Mouse (Mus musculus) heart, postnatal 14 days (tissue): ENCODE data around the gene Txndc11. TPM values are rescaled to one million over a fixed set of nuclear protein-coding genes. Genes with fewer than 3 reads are reported as not detected.

Source experiments
- DNase-seq, 2 experiments: peaks; one replicate each; pipeline ENCODE4 v3.0.0; 2021 to 2022
- intact Hi-C: fragments of 180-260 bp; cut with DNase I; formaldehyde crosslinking; loops from one replicate; pipeline ENCODE4 v1.15.1; 2025
- total RNA-seq, 2 experiments: library from RNA; stranded (reverse); gene quantifications; 2 replicates each; pipeline ENCODE4 v1.2.3; 2021

Txndc11 gene
- total RNA-seq, 2 experiments from 2014 or later, result 17.9 to 19.4 TPM

GRCm38 (mm10) chr16:11124110-11124509 lies 10.3 kb downstream of the Txndc11 start:
- intact Hi-C loops, result no loop called here

DNA sequence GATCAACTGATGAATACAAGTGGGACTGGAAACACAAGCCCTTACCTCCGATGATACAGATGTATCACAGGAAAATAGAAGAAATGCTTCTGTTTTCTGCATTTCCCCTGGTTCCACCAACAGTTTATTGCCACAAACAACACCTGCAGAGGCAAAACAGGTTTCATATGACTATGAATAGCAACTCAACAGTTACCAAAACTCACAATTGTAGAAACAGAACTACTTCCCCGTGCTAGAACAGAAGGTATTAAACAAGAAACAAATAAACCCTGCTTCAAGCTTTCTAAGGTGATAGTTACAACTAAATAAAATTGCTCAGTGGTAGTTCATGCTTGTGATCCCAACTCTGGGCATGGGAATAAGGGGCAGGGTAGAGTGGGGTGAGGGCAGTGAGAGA lies 11.8 kb downstream of the Txndc11 start:
- intact Hi-C loops, result no loop called here
- no peak for DNase-seq

More at GRCm38 (mm10) chr16:11124110-11124509, 10.3 kb downstream of the Txndc11 start:
- DNase-seq, result no peak

DNA sequence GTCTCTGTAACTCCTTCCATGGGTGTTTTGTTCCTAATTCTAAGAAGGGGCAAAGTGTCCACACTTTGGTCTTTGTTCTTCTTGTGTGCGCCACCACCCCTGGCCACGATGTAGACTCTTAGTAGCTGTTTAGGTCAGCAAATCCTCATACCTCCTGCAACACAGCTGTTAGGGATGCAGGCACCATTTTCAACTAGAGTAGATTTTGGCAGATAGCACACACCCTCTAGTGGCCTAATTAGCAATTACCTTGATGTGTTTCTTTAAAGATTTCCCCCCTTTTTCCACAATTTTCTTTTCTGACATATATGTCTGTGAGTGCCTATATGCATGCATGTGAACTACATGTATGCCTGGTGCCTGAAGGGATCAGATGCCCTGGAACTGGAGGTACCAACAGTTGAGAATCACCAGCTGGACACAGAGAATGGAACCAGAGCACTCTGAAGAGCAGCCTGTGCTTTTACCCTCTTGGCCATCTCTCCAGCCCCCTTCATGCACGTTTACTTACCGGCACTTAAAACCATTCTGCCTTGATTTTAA lies 25.2 kb downstream of the Txndc11 start:
- DNase-seq, result no peak

DNA sequence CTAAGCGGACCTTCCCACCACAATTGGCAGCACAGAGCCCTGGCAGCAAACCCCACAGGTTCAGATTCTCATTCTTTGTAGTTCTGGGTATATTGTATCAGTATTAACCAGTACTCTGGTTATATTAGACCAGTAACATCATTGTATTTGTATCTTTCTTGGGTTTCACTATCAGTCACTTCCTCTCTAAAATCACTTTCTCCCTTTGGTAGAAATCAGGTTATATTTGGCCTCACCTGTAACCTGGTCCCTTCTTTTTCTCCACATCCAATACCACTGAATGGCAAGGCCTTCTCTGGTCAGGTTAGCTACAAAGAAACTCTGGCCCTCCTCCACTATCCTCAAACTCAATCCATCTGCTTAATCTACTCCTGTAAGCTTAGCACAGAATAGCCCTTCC lies 29.5 kb downstream of the Txndc11 start:
- intact Hi-C loops, result loop anchor here (10.0 kb wide), 1 partner anchor 160 kb away; no protein-coding TSS in a partner anchor

More for the DNA sequence above, 25.2 kb downstream of the Txndc11 start:
- intact Hi-C loops, result loop anchor here (1.0 to 10.0 kb wide), 3 partner anchors 73 to 230 kb away; no protein-coding TSS in a partner anchor

GRCm38 (mm10) chr16:11097301-11097700 lies 37.1 kb downstream of the Txndc11 start:
- no peak for DNase-seq
- intact Hi-C loops, result no loop called here

More for the DNA sequence above, 29.5 kb downstream of the Txndc11 start:
- no peak for DNase-seq

- intact Hi-C loops, result no loop called here
- no peak for DNase-seq
Measured at GRCm38 (mm10) chr16:11093717-11094386, 40.6 kb downstream of the Txndc11 start.

GRCm38 (mm10) chr16:11092523-11092922 lies 41.9 kb downstream of the Txndc11 start:
- no peak for DNase-seq
- intact Hi-C loops, result no loop called here

- intact Hi-C loops, result no loop called here
- no peak for DNase-seq
Measured at GRCm38 (mm10) chr16:11092061-11092460, 42.4 kb downstream of the Txndc11 start.

DNA sequence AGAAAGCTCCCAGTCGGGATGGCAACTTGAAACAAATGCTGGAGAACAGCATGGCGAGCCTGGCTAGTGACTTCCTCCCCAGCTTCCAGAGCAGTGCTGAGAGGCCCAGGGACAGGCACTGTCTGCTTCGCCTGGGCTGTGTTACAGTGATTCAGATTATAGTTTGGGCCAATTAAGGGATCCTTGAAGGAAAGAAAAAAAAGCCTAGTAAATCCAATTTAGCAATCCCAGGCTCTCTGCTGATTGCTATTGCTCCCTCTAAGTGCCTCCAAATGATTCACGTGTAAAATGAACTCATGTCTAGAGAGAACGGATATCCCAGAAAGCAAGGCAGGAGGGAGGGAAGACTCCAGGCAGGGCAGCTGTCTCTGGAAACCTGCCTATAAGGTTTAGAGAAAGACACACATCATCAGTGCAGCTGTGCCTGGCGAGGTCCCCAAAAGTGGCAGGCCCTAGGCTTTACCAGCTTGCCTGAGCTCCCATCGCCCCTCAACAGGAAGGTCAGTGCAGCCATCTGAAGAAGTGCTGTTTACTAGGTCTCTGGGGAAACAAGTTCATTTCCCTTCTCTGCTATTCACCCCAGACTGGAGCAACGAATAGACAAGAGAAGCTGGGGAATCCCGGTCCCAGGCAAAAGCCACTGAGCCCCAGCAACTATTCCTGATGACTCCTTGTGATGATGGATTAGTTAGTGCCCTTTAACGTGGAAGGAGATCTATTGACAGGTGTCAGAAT lies 43.4 kb downstream of the Txndc11 start:
- intact Hi-C loops, result no loop called here

GRCm38 (mm10) chr16:11086856-11087588 lies 47.4 kb downstream of the Txndc11 start:
- DNase-seq, result no peak
- intact Hi-C loops, result no loop called here

More for the DNA sequence above, 43.4 kb downstream of the Txndc11 start:
- DNase-seq, result no peak

DNA sequence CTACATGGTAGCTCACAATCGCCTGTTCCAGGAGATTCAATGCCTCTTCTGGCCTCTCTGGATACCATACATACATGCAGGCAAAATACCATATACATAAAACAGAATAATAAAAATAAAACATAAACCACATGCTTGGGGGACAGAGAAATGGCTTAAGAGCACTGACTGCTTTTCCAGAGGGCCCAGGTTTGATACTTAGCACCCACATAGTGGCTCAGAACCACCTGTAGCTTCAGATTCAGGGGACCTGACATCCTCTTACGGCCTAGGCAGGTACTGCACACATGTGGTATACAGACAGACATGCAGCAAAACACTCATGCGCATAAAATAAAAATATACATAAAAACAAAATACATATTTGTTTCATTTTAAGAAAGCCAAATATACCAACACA lies 48.2 kb downstream of the Txndc11 start:
- DNase-seq, result no peak
- intact Hi-C loops, result no loop called here

DNA sequence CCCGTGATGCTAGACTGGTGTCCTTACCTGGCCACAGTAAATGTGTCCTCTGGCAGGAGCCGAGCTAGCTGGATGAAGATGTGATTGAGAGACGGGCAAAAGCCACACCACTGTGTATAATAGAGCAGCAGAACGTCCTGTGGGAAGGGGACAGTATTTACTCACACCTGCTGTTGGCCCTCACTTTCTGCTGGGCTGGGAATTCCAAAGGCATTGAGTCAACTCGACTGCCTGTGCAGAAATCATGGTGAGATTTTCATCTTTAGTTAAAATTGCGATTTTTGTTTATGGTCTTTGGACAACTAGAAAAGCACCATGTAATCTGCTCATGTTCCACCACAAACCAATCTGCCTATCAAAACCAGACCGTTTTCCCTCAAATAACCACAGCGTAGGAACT lies 50.3 kb downstream of the Txndc11 start:
- DNase-seq, result no peak
- intact Hi-C loops, result loop anchor here (2.0 kb wide), 1 partner anchor 13 kb away; no protein-coding TSS in a partner anchor

- intact Hi-C loops, result no loop called here
- DNase-seq, result no peak
Measured at GRCm38 (mm10) chr16:11078216-11078869, 56.1 kb downstream of the Txndc11 start.

DNA sequence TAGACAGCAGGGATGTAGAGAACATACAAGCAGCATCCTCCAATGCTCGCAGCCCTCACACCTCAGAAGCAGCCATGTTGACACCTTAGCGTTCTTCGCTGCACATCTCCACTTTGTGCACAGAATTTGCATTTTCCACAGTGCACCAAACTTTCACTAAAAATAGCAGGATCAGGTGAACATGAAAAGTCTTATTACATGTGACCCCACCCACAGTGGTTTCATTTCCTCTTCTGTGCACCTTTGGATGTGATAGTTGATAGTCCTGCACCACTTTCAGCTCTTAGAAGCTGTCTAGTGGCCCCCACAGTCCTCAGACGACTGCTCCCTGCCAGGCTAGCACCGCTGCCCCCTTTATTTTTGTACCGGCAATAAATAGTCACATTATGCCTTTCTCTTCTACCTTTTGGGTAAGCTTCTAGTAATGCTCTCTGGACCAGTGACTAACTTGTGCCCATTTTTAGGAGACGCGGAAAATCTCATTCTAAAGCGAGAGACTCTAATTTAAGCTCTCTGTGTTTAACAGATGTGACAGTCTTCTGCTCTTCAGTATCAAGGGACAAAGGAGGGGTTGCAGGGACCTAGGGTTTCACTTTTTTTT lies 56.7 kb downstream of the Txndc11 start:
- intact Hi-C loops, result no loop called here
- DNase-seq, result no peak

DNA sequence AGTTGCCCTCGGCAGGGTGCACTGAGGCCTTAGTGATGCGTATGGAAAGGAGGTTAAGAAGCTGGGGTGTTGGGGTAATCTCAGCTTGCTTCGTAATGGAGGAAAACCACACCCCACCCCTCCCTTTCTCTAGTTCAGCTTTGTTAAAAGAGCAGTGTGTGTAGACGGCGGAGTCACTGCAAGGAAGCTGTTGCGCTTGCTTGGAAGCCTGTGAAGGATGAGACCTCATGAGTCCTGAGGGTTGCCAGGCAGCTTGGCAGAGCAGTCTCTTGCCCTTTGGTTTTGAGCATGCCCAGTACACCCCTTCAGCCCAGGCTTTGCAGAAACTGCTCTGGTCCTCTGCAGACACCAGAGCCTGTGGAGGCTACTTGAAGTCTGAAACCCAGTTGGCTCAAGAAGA lies 61.4 kb downstream of the Txndc11 start:
- intact Hi-C loops, result no loop called here
- DNase-seq, result no peak

DNA sequence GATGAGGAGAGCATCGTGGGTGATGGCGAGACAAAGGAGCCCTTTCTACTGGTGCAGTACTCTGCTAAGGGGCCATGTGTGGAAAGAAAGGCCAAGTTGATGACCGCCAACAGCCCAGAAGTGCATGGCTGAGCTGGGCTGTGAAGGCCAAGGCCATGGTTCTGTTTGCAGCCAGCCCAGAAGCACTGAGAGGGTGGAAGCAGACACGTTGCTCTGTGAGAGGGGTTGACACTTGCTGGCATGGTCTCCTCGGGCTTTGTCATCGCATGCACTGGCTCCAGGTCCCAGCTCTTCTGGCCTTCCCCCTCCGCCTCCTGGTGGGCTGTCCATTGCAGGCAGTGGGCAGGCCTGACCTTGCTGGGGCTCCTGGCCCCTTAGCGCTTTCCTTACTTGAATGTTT lies 62.0 kb downstream of the Txndc11 start:
- no peak for DNase-seq
- intact Hi-C loops, result no loop called here

DNA sequence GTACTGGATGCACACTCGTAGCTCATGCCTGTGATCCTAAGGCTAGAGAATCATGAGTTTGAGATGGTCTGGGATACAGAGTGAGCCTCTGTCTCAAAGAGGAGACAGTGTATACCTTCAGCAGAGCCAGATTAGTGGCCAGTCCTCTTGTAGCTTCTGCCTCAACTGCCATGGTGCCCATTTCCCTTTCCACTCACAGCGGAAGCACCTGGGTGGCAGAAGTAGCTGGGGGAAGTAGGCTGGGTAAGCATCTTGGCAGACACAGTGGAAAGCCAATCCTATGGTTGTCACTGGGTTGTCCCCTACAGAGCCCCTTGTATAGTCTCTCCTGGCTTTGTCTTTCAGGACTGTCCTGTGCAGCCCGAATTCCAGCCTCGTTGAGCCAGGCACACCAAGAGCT lies 62.6 kb downstream of the Txndc11 start:
- intact Hi-C loops, result loop anchor here (2.0 kb wide), 1 partner anchor 13 kb away; no protein-coding TSS in a partner anchor
- no peak for DNase-seq

DNA sequence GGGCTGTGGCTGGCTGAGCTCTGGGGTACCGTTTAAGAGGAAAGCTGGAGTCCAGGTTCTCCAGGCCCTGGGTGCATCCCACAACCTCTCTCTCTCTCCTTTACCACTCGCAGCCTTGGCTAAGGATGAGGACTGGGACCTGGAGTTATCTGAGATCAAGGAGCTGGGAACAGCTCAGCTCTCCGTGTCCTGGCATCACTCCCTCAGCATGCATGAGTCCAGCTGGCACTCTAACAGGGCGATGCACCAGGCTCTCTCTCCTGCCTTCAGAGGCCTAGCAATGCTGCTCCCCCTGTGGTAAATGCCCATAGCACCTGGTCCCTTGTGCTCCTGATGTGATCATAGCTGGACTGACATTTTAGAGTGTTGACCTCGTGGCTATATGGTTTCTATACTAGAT lies 63.3 kb downstream of the Txndc11 start:
- peak; percentile 42 to 66 for DNase-seq
- intact Hi-C loops, result loop anchor here (2.0 kb wide), 1 partner anchor 14 kb away; no protein-coding TSS in a partner anchor

DNA sequence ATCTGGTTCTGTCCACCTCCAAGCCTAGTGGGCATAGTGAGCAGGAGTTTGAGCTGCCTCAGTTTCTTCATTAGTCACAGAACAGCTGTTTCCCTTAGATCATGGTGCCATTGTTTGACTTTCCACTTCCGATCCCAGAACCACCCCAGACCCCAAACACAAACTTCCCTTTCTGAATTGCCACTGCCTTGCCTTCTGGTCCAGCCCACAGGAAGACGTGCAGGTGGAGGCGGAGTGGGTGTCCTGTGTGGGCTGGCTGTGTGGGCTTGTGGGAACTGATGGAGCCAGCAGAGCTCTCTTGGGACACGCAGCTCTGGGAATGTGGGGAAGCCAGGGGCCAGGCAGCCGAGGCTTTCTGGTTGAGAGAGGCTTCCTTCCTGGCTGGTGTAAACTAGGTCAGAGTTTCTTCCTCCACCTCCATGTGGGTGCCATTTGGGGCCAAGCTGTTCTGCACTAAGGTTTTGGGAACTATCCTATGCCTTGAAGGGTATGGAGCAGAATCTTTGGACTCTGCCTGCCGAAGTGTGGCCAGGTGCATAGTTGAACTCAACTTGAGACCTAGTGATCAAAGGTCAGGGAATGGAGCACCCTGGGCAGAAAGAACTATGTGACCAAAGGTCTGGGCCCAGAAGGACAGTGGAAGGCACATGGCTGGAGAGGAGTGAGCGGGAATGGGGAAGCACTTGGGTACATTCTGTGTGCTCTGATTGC lies 64.6 kb downstream of the Txndc11 start:
- peak; percentile 44 to 49 for DNase-seq
- intact Hi-C loops, result loop anchor here (2.0 kb wide), 2 partner anchors 15 to 33 kb away; no protein-coding TSS in a partner anchor
